Mouse (Mus musculus) forebrain, embryonic 11.5 days (tissue): ENCODE data around the gene Ankrd28. TPM values are rescaled to one million over a fixed set of nuclear protein-coding genes. Genes with fewer than 3 reads are reported as not detected.
A peak's percentile ranks its signal among the peaks of the same experiment; 100 is the strongest.

Experiments used
- ATAC-seq: fragments of 200-750 bp; cut with Nextera tagmentation; replicated peaks from 2 replicates; pipeline ENCODE4 v1.8.0; 2017; ENCODE audit warnings: moderate TSS enrichment; ENCODE audit not compliant: low FRiP score
- DNase-seq: peaks from one replicate; pipeline ENCODE4 v3.0.0-alpha.2; 2017; ENCODE audit warnings: low spot score
- H3K27ac ChIP-seq: fragments of 300-500 bp; sonication (generic); 2 replicates; pipeline ENCODE4 v1.5.1; 2014; ENCODE audit warnings: low read depth, low read length
- H3K27me3 ChIP-seq: fragments of 300-500 bp; sonication (generic); 2 replicates; pipeline ENCODE4 v1.6.1; 2014; ENCODE audit warnings: mild to moderate bottlenecking, low read length, mixed read lengths; ENCODE audit not compliant: control insufficient read depth, insufficient read depth
- H3K36me3 ChIP-seq: fragments of 300-500 bp; sonication (generic); 2 replicates; pipeline ENCODE4 v1.6.1; 2014; ENCODE audit warnings: mild to moderate bottlenecking, low read length, moderate library complexity, mixed read lengths; ENCODE audit not compliant: control insufficient read depth, insufficient read depth
- H3K4me1 ChIP-seq: fragments of 300-500 bp; sonication (generic); replicated peaks from 2 replicates; pipeline ENCODE4 v1.6.1; 2014; ENCODE audit warnings: low read length, mixed read lengths; ENCODE audit not compliant: control insufficient read depth, insufficient read depth
- H3K4me2 ChIP-seq: fragments of 300-500 bp; sonication (generic); 2 replicates; pipeline ENCODE4 v1.6.1; 2014; ENCODE audit warnings: low read depth, mild to moderate bottlenecking, low read length, moderate library complexity, mixed read lengths; ENCODE audit not compliant: severe bottlenecking
- H3K4me3 ChIP-seq: fragments of 300-500 bp; sonication (generic); 2 replicates; pipeline ENCODE4 v1.5.1; 2014; ENCODE audit warnings: low read depth, low read length
- H3K9ac ChIP-seq: fragments of 300-500 bp; sonication (generic); 2 replicates; pipeline ENCODE4 v1.6.1; 2014; ENCODE audit warnings: low read length
- H3K9me3 ChIP-seq: fragments of 300-500 bp; sonication (generic); 2 replicates; pipeline ENCODE4 v1.6.1; 2016; ENCODE audit warnings: low read length, mixed read lengths; ENCODE audit not compliant: control insufficient read depth
- WGBS: fragments of 180-500 bp; shearing (Covaris S2); extraction: QIAGEN DNeasy Blood & Tissue Kit; methylation state at CpG from one replicate; pipeline ENCODE4 v1.1.7; 2014; 5-methylcytosine and 5-hydroxymethylcytosine counted together
- polyA plus RNA-seq: library from polyadenylated mRNA; unstranded; fragments of >200 nt; fragmentation: Nextera tagmentation; extraction: Ambion mirVana; gene quantifications from 2 replicates; pipeline ENCODE4 v1.2.1, GENCODE M21; 2014

Gene Ankrd28
- polyA plus RNA-seq, 1 experiment from 2014 or later, result 14.1 TPM

DNA sequence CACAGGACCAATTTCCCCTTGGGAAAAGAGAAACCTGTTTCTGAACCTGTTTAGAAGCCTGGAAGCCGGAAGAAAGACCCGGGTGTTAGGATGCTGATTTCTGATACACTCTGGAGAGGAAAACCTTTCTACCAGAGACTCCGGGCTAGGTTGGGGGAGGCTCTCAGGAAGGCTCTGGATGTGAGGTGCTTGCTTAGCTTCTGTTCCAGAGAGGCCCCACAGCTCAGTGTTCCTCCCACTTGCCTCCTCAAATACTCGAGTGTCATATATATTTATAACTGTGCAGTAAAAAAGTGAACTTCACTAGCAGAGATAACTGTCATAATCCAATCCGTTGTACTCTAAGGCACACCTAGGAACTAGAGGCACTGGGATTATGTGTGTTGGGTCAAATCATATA is 25.6 kb upstream of the Ankrd28 start:
- 86% methylated on average over 5 of the region's 5 CpGs for WGBS
- Histone ChIP-seq H3K4me2 (no peak overlapping the region), H3K4me1 (no peaks in the 10 kb centered on the region), H3K9me3 (no peaks in the 10 kb centered on the region), H3K27ac (no peak overlapping the region), H3K4me3 (no peak overlapping the region), H3K36me3 (no peaks in the 10 kb centered on the region), H3K9ac (no peak overlapping the region), H3K27me3 (no peaks in the 10 kb centered on the region)
- no peak for ATAC-seq
- no peak for DNase-seq

DNA sequence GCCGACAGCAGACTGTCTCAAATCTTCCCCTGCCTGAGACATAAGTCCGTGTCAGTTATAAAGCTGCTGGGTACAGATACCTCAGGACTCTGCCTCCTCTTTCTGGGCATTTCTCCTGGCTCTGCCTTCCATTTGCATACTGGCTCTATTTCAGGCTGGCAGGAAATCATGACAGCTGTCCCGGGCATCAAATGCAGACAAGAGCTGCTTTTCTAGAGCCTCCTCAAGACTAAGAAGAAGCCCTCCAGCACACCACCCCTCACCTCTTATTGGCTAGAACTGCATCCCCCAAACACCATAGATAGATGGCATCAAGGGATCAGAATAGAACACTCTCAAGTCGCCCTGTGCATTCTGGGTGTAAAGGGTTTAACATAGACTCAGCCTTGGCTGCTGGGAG is 24.2 kb upstream of the Ankrd28 start:
- no peak overlapping the region for H3K27ac ChIP-seq
- no peak overlapping the region for H3K9ac ChIP-seq
- ATAC-seq (no peak), DNase-seq (no peak)
- H3K9me3 ChIP-seq, result no peaks in the 10 kb centered on the region
- no peak overlapping the region for H3K4me3 ChIP-seq
- H3K36me3 ChIP-seq, result no peaks in the 10 kb centered on the region
- H3K27me3 ChIP-seq, result no peaks in the 10 kb centered on the region
- H3K4me2 ChIP-seq, result no peak overlapping the region
- no peaks in the 10 kb centered on the region for H3K4me1 ChIP-seq
- 80% methylated on average over 4 of the region's 4 CpGs for WGBS

DNA sequence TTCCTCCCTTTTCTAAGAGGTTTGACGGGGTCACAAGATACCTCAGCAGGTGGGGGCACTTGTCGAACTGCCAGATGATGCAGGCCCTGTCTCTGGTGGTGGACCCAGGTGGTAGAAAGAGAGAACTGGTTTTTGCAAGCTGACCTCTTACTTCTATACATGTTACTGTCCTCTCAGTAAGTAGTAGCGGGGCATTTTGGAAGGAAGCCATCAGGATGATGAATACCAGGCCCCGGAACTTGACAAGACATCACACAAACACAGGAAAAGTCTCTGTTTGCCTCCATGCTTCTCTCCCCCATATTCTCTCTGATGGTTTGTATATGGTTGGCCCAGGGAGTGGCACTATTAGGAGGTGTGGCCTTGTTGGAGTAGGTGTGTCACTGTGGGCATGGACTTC is 13.1 kb upstream of the Ankrd28 start:
- Histone ChIP-seq H3K4me3 (no peak overlapping the region), H3K9me3 (no peaks in the 10 kb centered on the region), H3K4me1 (no peaks in the 10 kb centered on the region), H3K4me2 (no peak overlapping the region), H3K9ac (no peak overlapping the region), H3K27ac (no peak overlapping the region), H3K27me3 (no peaks in the 10 kb centered on the region), H3K36me3 (no peaks in the 10 kb centered on the region)
- no peak for DNase-seq
- 91% methylated on average over 4 of the region's 4 CpGs for WGBS
- ATAC-seq, result no peak

DNA sequence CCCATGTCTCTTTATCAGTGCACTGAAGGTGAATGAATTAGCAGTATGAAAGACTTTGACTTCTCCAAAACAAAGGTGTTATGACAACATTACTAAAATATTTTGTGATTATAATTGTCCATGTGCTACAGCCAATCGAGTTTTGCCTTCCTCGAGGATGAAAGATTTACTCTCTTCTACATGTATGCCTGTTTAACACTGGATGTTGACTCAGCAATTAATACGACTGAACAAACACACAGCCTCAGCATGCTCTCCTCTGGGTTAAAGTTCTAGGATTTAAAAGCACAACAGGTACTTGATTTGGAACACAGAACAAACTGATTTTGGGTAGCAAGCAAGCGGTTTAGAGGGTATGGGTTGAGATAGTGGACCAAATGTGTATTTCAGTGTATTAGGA is 1.6 kb upstream of the Ankrd28 start:
- no peak overlapping the region for H3K27ac ChIP-seq
- no peak overlapping the region for H3K9ac ChIP-seq
- no peaks in the 10 kb centered on the region for H3K36me3 ChIP-seq
- peaks cover 2% of the 10 kb centered on the region; the same call in 1 of the 2 replicates for H3K4me1 ChIP-seq
- H3K4me2 ChIP-seq, result no peak overlapping the region
- H3K9me3 ChIP-seq, result peaks cover 4% of the 10 kb centered on the region; the same call in 1 of the 2 replicates
- 41% methylated on average over 4 of the region's 4 CpGs for WGBS
- DNase-seq, result no peak
- ATAC-seq, result no peak
- H3K4me3 ChIP-seq, result no peak overlapping the region
- no peaks in the 10 kb centered on the region for H3K27me3 ChIP-seq

DNA sequence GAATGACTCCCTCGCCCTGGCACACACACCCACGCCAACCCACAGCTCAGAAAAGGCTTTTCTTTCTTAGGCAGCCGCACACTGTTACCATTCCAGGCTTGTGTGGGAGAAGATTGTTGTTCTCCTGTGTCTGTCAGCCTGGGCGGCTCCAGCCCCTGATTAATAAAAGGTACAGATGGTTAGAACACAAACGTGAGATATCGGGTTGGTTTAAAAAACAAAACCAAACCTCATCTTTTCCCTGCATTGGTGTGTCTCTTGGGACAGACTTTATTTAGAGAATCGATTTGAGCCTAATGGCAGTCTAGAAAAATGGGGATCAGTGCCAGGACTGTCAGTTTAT is 890 bp upstream of the Ankrd28 start:
- H3K9ac ChIP-seq, result peak overlapping the region; percentile 85
- H3K4me3 ChIP-seq, result peak overlapping the region; percentile 94
- ATAC-seq (no peak), DNase-seq (peak; percentile 53)
- no peaks in the 10 kb centered on the region for H3K36me3 ChIP-seq
- no peak overlapping the region for H3K27ac ChIP-seq
- peaks cover 2% of the 10 kb centered on the region; the same call in 1 of the 2 replicates for H3K4me1 ChIP-seq
- no peaks in the 10 kb centered on the region for H3K27me3 ChIP-seq
- peak overlapping the region; percentile 78 for H3K4me2 ChIP-seq
- peaks cover 2% of the 10 kb centered on the region; the same call in 1 of the 2 replicates for H3K9me3 ChIP-seq
- WGBS, result 14% methylated on average over 7 of the region's 7 CpGs

DNA sequence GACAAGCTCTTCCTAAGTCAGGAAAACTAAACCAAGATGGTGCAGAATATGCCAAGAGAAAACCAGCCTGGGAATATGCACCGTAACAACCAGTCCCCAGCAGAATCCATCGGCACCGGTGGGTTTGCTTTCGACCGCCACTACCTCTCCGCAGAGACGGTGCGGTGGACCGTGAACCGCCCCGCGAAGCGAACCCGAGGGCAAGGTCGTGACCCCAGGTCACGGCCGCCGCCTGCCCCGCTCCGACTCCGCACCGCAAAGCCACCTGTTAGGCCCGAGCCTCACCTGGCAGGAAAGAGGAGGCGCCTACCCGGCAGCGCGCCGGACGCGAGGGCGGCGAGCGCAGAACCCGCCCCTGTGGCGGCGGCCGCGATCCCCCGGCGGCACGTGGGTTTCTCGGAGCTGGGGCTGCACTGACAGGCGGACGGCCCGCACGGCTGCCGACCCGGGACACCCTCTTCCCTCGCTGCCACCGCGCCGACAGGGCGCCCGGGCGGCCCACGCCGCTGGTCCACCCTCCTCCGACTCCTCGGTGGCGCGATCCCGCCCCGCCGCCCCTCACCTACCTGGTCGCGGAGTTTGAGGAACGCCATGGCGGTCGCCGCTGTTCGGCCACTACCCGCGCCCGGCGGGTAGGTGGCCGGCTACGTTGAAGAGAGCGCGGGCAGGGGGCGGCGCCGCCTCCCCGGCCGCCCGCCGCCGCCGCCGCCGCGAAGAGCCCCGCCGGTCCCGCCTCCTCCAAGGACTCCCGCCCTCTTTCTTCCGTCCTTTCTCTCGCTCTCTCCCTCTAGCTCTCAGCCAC is 489 bp downstream of the Ankrd28 start:
- Histone ChIP-seq H3K9ac (peak overlapping the region; percentile 85), H3K27ac (peak overlapping the region; percentile 93), H3K4me3 (peak overlapping the region; percentile 94), H3K4me1 (peaks cover 2% of the 10 kb centered on the region; the same call in 1 of the 2 replicates), H3K4me2 (peak overlapping the region; percentile 87), H3K27me3 (no peaks in the 10 kb centered on the region), H3K36me3 (no peaks in the 10 kb centered on the region), H3K9me3 (no peaks in the 10 kb centered on the region)
- no peak; the same call in none of the 2 replicates for ATAC-seq
- peak; percentile 79 for DNase-seq
- under 1% methylated on average over 74 of the region's 97 CpGs for WGBS

DNA sequence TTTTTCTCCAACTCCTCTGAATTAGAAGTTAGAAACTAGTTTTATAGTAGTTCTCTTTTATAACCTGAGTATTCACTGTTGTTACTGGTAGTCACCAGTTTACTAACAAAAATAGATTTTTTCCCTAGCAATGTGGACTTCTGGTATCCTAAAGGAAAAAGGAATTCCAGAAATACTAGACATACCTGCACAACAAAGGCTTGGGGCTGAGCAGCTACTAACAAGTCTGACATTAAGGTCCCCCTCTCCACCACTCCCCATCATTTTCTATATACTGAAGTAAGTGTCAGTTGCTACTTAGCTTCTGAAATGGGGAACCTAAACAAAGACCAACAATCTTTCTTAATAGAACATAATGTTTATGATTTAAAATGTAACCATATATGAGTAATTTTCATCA is 3.2 kb downstream of the Ankrd28 start:
- ATAC-seq, result no peak
- Histone ChIP-seq H3K4me1 (peaks cover 2% of the 10 kb centered on the region; the same call in 1 of the 2 replicates), H3K27me3 (no peaks in the 10 kb centered on the region), H3K9ac (no peak overlapping the region), H3K27ac (no peak overlapping the region), H3K9me3 (no peaks in the 10 kb centered on the region), H3K4me3 (no peak overlapping the region), H3K4me2 (no peak overlapping the region), H3K36me3 (no peaks in the 10 kb centered on the region)
- DNase-seq, result no peak

DNA sequence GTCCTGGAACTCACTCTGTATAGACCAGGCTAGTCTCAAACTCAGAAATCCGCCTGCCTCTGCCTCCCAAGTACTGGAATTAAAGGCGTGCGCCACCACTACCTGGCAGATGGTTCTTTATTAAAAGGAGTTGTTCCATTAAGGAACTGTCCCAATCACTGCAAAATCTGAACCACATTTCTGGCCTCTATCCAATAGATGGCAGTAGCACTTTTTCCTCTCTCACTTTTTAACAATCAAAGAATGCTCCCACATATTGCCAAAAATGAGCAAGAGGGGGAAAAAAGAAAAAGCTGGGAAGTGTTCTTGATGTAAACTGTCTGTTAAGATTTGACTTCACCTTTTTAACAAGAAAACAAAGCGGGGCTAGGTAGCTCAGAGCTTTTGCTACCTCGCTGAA is 20.5 kb downstream of the Ankrd28 start:
- Histone ChIP-seq H3K4me2 (no peak overlapping the region), H3K27ac (no peak overlapping the region), H3K4me3 (no peak overlapping the region), H3K9me3 (no peaks in the 10 kb centered on the region), H3K27me3 (no peaks in the 10 kb centered on the region), H3K36me3 (no peaks in the 10 kb centered on the region), H3K9ac (no peak overlapping the region), H3K4me1 (no peaks in the 10 kb centered on the region)
- ATAC-seq (no peak), DNase-seq (no peak)
- 93% methylated on average over 5 of the region's 5 CpGs for WGBS

DNA sequence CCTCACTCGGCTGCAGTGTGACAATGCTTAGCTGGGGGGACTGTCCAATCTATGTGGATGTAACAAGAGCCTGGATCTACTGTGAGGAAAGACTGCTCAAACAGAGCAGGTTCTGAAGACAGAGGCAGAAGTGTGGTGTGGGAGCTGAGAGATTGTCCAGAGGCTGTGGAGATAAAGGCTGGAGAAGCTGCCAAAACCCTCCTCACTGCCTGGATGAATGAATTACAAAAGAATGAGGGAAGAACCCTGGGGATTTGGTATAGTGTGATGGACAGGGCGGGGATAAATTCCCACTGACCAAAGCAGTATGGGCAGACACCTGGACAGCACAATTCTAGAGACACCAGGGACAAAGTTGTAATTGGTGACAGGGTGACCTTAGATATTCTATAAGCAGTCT is 26.7 kb downstream of the Ankrd28 start:
- Histone ChIP-seq H3K27me3 (no peaks in the 10 kb centered on the region), H3K27ac (no peak overlapping the region), H3K4me3 (no peak overlapping the region), H3K9me3 (no peaks in the 10 kb centered on the region), H3K36me3 (no peaks in the 10 kb centered on the region), H3K9ac (no peak overlapping the region), H3K4me1 (no peaks in the 10 kb centered on the region), H3K4me2 (no peak overlapping the region)
- ATAC-seq (no peak), DNase-seq (no peak)
- 29% methylated on average over 2 of the region's 2 CpGs for WGBS
